Mouse (Mus musculus) CD4-positive helper T cell, adult 2 months (primary cell): ENCODE measurements around the gene Tubal3.

Source experiments
- DNase-seq: peaks from one replicate; pipeline ENCODE4 v3.0.0-alpha.2; 2012; ENCODE audit warnings: low read depth, missing footprints, low spot score

The Tubal3 gene

DNA sequence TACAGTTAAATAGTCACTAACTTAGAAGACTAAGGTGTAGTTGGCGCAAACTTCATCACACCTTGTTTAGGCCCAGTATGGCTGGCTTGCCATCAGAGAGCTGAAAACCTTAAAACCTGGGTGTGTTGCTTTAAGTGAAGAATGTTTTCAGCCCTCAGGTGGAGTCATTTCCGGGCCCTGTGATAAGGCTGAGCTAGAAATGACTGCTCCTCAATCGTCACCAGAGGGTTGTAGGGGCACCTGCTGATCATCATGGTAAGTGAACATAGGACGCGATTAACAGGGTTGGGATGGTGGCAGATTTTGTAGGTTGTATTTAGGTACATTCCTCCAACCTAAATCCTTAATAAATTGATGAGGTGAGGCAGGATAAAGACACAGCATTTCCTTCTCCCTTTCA is 6.4 kb downstream of the Tubal3 start:
- no peak for DNase-seq

DNA sequence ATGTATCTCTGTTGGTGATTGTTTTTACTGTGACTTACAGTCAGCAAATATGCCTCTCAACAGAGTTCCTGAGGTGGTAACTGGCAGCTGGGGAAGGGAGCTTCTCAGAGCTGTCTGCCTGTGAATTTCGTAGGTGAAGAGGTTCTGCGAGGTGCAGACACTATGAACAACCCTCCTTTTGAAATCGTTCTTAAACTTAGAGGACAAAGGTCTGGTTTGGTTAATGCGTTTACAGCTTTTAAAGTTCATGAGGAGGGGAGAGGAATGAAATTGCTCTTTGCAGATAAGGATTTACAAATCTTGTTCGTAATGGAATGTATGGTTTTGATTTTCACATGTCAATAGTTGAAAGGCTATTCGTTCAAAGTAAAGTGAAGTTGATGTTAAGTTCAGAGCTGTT is 7.6 kb downstream of the Tubal3 start:
- DNase-seq, result no peak

DNA sequence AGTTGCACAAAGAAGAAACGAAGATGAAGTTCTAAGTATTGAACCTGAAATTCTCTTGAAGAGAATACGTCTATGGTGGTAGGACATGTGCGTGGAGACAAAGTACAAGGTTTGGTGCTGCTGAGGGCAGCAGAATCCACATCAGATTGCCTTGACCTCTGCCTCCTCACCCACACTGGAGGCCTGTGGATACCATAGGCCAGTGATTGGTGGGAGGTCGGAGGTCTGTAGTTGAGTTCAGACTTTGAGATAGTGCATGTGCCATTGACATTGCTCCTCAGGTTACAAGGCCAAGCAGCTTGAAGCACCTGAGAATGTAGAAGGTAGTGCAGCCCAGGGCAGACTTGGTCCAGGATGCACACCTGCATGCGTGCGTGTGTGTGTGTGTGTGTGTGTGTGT is 8.0 kb downstream of the Tubal3 start:
- no peak for DNase-seq

DNA sequence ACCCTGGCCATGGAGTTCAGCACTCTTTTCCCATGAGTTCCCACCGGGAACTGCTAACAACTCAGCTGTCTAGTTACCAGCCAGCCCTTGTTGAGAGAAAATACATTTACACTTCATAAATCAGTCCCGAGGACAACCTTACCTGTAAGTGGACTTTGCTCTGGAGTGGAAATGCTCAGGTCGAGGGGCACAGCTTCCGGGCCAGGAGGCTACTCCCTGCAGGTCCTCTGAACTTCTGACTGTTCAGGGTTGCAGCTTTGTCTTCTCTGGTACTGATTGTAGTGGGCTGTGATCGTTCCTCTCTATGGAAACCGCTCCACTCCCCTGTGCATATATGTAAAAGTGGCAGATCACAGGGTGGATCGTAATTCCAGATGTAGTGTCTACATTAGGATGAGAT is 26.6 kb downstream of the Tubal3 start:
- no peak for DNase-seq

DNA sequence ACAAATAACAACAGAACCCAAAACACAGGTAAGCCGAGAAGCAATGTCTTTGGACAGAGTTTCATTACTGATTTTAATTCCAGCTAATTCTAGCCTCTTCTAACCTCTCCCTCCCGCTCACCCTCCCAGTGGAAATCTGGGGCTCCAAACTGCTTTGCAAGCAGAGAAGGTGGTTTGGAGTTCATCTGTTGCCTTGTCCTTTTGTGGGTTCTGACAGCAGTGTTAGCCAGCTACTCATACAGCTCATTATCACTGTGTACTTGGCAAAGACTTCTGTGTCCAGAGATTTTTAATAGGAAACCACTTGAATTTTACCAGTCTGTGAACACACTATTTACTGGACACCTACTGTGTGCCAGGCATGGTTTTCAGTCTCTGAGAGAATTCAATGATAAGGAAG is 27.2 kb downstream of the Tubal3 start, which contains the start of gene Ucn3:
Ucn3 (minus strand) TSS at position 101 of the 400 bp plus-strand sequence.
- DNase-seq, result no peak

DNA sequence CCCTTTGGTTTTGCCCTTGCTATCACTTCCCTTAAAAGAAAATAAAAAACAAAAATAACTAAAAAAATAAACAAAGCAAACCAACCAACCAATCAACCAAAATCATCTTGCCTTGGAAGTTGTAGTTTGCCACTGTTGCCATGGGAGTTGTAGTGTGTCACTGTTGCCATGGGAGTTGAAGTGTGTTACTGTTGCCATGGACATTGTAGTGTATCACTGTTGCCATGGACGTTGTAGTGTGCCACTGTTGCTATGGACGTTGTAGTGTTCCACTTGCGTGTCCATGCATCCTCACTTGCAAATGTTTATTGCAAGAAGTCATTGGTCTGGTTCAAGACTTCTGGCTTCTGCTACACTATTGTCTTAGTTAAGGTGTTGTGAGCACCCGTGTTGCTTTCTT is 29.2 kb downstream of the Tubal3 start:
- no peak for DNase-seq

DNA sequence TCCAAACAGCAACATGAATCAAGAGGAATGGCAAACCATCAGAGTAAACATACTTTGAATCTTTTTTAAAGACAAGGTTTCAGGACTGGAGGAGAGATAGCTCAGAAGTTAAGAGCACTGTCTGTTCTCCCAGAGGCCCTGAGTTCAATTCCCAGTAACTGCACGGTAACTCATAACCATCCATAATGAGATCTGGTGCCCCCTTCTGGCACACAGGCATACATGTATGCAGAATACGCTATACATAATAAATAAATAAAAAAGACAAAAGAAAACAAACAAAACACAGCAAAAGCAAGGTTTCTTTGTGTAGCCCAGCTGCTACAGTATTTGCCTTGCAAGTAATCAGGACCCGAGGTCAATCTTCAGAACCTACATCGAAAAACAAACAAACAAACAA is 31.4 kb downstream of the Tubal3 start:
- DNase-seq, result no peak

DNA sequence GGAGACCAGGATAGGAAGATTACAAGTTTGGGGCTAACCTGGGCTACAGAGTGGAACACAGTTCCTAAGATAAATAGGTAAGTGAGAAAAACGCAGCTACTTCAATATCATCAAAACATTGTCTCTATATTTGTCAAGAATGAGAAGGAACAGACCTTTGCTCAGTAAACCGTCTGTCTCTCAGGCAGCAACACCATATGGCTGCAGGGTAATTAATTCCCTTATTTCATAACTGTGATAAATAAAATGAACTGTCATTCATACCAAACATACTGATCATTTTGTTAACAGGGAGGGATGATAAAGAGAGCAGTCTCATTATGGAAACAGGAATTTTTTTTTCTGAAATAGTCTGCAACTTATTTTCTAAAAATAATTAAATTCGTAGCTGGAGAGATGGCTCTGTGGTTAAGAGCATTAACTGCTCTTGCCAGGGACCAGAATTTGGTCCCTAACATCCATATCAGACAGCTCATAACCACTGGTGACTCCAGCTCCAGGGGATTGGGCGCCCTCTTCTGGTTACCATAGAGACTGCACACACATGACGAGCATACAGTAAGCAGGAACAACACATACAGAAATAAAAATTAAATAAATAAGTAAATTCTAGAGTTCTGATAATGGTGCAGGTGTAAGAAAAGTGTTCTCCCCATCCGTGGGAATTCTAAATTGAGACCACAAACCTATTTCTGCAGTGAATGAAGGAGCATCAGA is 33.3 kb downstream of the Tubal3 start:
- DNase-seq, result no peak

DNA sequence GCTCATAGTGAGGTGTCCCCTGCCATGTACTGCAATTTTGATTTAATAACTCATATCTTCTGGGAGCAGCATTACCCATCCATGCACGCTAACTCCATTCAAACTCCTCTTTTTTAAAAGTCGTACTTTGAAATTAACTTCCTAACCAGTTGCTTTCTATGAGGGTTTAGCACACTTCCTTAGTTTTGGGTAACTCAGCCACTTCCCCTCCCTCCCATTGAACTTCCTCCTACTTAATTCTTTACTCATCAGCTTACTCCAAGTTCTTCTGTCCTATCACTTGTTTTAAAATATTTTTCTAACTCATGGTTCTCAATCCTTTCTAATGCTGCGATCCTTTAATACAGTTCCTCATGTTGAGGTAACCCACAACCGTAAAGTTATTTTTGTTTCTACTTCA is 50.8 kb downstream of the Tubal3 start:
- DNase-seq, result no peak
